Mouse (Mus musculus): ENCODE data around the gene Cdc42ep4. TPM values are rescaled to one million over a fixed set of nuclear protein-coding genes. Genes with fewer than 3 reads are reported as not detected.

The Cdc42ep4 gene
- total and polyA plus RNA-seq, 3 experiments = 2.3 to 8.1 (median 3.4) TPM

- dilution Hi-C loops (cut with MboI; ENCODE audit: extremely low pct_ligation_motif_present, extremely low pct_unique_long_range_greater_than_20kb, low sequenced_read_pairs) (no loop called here), in situ Hi-C loops (cut with MboI; ENCODE audit: low pct_ligation_motif_present, low pct_unique_long_range_greater_than_20kb, low sequenced_read_pairs) (no loop called here)
- TF ChIP-seq USF1 (IDR thresholded peaks at IDR 0.05; ENCODE audit: low read depth, low read length) (no peak), ETS1 (conservative IDR thresholded peaks at IDR 0.05; ENCODE audit: low read depth, low read length) (no peak), E2F4 (IDR thresholded peaks at IDR 0.05; ENCODE audit: insufficient replicate concordance, low read depth, low read length) (no peak), CHD1 (IDR thresholded peaks at IDR 0.05; ENCODE audit: low read depth, low read length) (no peak), MXI1 (IDR thresholded peaks at IDR 0.05; ENCODE audit: low read depth, low read length) (no peak), MAZ (IDR thresholded peaks at IDR 0.05; ENCODE audit: low read depth, low read length) (no peak), NRF1 (IDR thresholded peaks at IDR 0.05; ENCODE audit: low read depth, low read length) (no peak), RCOR1 (conservative IDR thresholded peaks at IDR 0.05; ENCODE audit: low read depth, low read length) (no peak), MAFK (IDR thresholded peaks at IDR 0.05; ENCODE audit: insufficient replicate concordance, low read length) (no peak), JUND (conservative IDR thresholded peaks at IDR 0.05; ENCODE audit: low read depth, low read length) (no peak), BHLHE40 (IDR thresholded peaks at IDR 0.05; ENCODE audit: low read depth, low read length) (no peak), JUN (IDR thresholded peaks at IDR 0.05; ENCODE audit: insufficient read depth, low read depth, low read length) (no peak), ZKSCAN1 (IDR thresholded peaks at IDR 0.05; ENCODE audit: borderline replicate concordance, low read depth, low read length) (no peak), ELF1 (IDR thresholded peaks at IDR 0.05; ENCODE audit: low read depth, low read length) (no peak), NELFE (IDR thresholded peaks at IDR 0.05; ENCODE audit: low read depth, low read length) (no peak), ZMIZ1 (IDR thresholded peaks at IDR 0.05; ENCODE audit: low read depth, low read length) (no peak), KAT2A (IDR thresholded peaks at IDR 0.05; ENCODE audit: insufficient replicate concordance, low read length) (no peak)
- peaks cover 0 to 1% of the 10 kb centered on the region in 2 experiments for H3K36me3 ChIP-seq (replicated peaks in 1 of 2; ENCODE audit: control insufficient read depth in 1 of 2, insufficient read depth in 1 of 2, low read length in 1 of 2)
- no peak overlapping the region for H3K27ac ChIP-seq (ENCODE audit: insufficient read depth, low read depth)
- no peak overlapping the region for H3K4me2 ChIP-seq (ENCODE audit: insufficient read depth, low read depth, poor library complexity, severe bottlenecking)
- DNase-seq (ENCODE audit: extremely low read depth) = no peak
- no peaks in the 10 kb centered on the region for H3K79me2 ChIP-seq (replicated peaks; ENCODE audit: control insufficient read depth, extremely low read depth, insufficient read depth, poor library complexity, severe bottlenecking)
- H3K9ac ChIP-seq (ENCODE audit: insufficient read depth, low read depth) = no peak overlapping the region
- H3K9me3 ChIP-seq (replicated peaks; ENCODE audit: low read length) = no peaks in the 10 kb centered on the region
- peaks cover 6 to 29% of the 10 kb centered on the region in 2 experiments; a peak in 3 of 4 replicates for H3K4me1 ChIP-seq (ENCODE audit: control insufficient read depth in 1 of 2, insufficient read depth in 2 of 2)
- H3K27me3 ChIP-seq (replicated peaks) = no peaks in the 10 kb centered on the region
- H3K4me3 ChIP-seq (replicated peaks in 1 of 3; ENCODE audit: low read depth in 2 of 3, low read length in 2 of 3, poor library complexity in 1 of 3) = no peak overlapping the region
Observed at GRCm38 (mm10) chr11:113791357-113792215, 39.9 kb upstream of the Cdc42ep4 start.

DNA sequence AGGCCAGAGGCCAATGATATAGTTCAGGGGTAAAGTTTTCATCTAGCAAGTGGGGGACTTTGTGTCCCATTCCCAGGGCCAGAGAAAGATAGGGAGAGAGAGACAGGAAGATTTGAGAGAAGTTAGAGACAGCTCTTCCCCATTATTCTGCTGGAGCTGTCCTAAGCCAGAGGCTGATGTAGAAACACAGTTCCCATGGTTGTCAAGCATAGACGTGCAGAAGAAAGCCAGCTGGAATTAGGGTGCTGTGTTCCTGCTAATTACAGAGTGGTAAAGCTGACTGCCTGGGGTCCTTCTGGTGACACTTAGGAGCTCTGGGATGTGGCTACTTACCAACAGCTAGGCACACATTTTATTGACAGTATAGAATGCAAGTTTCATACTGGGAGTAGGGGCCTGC lies 37.4 kb upstream of the Cdc42ep4 start:
- no peak overlapping the region for H3K9ac ChIP-seq (ENCODE audit: insufficient read depth, low read depth)
- TF ChIP-seq NELFE (IDR thresholded peaks at IDR 0.05; ENCODE audit: low read depth, low read length) (no peak), PAX5 (IDR thresholded peaks at IDR 0.05; ENCODE audit: low read length) (no peak), MAFK (IDR thresholded peaks at IDR 0.05; ENCODE audit: insufficient replicate concordance, low read length) (no peak), USF2 (conservative IDR thresholded peaks at IDR 0.05; ENCODE audit: low read depth, low read length) (no peak)
- H3K36me3 ChIP-seq (replicated peaks in 1 of 2; ENCODE audit: control insufficient read depth in 1 of 2, insufficient read depth in 1 of 2, low read length in 1 of 2) = peaks cover 0 to 1% of the 10 kb centered on the region in 2 experiments
- no peak overlapping the region for H3K4me2 ChIP-seq (ENCODE audit: insufficient read depth, low read depth, poor library complexity, severe bottlenecking)
- H3K27ac ChIP-seq (ENCODE audit: insufficient read depth, low read depth) = no peak overlapping the region
- no peaks in the 10 kb centered on the region for H3K9me3 ChIP-seq (replicated peaks; ENCODE audit: low read length)
- H3K4me1 ChIP-seq (ENCODE audit: control insufficient read depth in 1 of 2, insufficient read depth in 2 of 2) = peaks cover 6 to 47% of the 10 kb centered on the region in 2 experiments; a peak in 3 of 4 replicates
- in situ Hi-C loops (cut with MboI; ENCODE audit: low pct_ligation_motif_present, low pct_unique_long_range_greater_than_20kb, low sequenced_read_pairs) = no loop called here
- dilution Hi-C loops (cut with MboI; ENCODE audit: extremely low pct_ligation_motif_present, extremely low pct_unique_long_range_greater_than_20kb, low sequenced_read_pairs) = no loop called here
- DNase-seq (ENCODE audit: extremely low read depth) = no peak
- no peak overlapping the region for H3K4me3 ChIP-seq (replicated peaks in 1 of 3; ENCODE audit: low read depth in 2 of 3, low read length in 2 of 3, poor library complexity in 1 of 3)
- H3K79me2 ChIP-seq (replicated peaks; ENCODE audit: control insufficient read depth, extremely low read depth, insufficient read depth, poor library complexity, severe bottlenecking) = no peaks in the 10 kb centered on the region
- no peaks in the 10 kb centered on the region for H3K27me3 ChIP-seq (replicated peaks)
